Mouse (Mus musculus): ENCODE measurements around the gene Lrrc8b.
A peak's percentile ranks its signal among the peaks of the same experiment; 100 is the strongest.

Gene Lrrc8b

DNA sequence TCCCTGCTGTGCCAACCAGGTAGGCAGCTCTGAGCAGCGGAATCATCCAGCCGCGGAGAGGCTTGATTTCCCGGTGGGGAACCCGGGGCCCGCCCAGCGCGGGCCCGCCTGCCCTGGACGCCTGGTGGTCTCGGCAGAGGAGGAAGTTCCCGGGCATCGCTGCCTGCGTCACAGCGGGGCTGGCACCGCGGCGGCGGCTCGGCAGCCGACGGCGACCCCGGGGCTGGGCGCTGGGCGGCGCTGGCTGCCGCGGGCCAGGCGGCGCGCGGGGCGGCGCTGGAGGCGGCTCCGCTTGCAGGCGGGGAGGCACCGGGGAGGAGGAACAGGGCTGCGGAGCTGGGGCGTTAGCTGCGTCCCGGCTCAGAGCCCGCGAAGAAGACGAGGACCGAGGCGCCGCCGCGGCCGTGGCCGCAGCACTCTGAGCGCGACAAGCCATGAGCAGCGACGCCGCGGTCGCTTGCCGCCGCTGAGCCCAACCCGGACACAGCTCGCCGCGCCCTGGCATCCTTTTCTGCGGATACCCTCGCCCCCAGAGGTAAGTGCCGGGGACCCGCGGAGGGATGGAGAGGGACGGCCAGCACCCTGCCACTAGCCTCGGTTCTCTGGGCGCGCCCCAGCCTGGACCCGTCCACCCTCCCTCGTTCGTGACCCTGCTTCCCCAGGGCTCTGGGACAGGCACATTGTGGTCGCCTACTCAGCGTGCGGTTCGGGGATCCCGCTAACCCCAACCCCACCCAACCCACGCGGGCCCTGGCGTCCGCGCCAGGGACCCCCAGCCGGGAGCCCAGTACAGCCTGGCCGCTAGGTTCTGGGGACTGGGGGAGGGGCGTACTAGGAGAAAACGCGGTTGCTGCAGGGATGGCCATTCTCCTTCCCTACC lies 103.8 kb downstream of the Lrrc8b start, which contains the start of gene Lrrc8c:
Gene Lrrc8c, plus strand, starts transcription at position 293 of the 880 bp plus-strand sequence.
- peak; percentile 99 for DNase-seq

DNA sequence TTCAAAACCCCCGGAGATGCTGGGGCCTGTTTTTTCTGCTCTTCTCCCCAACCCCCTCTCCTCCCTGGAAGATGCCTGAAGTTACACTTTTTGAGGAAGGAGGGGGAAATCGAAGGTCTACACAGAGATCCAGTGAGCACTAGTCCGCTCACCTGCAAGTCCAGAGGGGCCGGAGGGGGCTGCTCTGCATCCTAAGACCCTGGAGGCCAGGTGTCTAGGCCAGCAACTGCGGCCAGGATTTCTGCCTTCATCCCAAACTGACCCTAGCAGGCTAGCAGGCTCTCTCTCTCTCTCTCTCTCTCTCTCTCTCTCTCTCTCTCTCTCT lies 104.4 kb downstream of the Lrrc8b start:
- no peak for DNase-seq

DNA sequence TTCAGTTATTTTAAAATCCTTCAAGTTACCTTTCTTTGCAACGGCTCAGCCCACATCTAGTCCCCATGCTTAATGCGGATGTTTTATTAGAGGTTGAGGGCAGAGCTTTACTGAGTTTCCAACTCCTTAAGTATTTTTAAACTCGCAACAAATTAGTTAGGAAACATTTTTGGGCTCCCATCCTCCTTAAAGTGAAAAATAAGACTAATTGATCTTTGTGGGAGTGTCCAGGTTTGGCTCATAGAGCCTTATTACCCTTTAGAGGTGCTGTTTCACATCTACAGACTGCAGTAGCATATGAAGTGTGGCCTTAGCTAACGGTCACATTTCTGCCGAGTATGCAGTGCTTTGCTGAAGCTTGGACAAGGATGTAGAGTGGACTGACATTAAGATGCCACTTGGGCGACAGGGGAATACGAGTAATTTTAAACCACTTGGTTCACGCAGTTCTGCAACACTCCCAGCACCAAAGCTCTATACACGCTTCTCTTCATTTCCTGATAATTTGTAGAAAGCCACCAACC lies 104.9 kb downstream of the Lrrc8b start:
- DNase-seq: no peak

DNA sequence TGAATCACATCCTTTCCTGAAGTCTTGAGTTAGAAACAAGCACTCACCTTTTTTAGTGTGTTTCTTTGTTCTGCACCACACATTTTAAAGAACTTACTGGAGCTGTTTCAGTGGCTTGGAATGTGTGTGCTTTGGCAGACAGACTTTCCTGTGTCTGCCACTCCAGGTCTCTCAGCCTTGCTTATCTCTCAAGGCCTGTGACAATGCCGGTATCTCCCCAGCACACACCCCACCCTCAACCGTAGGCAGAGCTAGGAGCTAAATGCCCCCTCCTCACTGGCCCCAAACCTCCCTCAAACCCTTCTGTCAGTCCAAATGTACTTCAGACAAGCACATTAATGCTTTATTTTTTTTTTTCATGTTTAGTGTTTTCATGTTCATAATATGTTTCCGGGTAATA lies 107.9 kb downstream of the Lrrc8b start:
- peak; percentile 95 for DNase-seq

DNA sequence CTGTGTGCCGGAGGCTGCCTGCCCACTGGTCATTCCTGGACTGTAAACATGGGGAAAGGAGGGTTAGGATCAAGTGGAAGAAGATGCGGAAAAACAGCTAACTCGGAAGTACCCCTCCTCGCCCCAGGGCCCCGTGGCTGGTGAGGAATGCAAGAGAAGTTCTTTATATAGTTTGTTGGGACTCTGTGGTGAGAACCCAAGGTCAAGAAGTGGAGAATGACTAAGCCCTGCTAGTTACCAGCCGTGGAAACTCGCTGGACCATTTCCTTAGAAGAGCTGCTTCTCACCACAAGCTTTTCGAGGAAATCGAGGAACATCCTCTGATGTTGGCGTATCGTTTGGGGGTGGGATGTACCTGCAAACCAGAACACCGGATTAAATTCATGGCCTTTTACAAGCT lies 109.4 kb downstream of the Lrrc8b start:
- DNase-seq: no peak

DNA sequence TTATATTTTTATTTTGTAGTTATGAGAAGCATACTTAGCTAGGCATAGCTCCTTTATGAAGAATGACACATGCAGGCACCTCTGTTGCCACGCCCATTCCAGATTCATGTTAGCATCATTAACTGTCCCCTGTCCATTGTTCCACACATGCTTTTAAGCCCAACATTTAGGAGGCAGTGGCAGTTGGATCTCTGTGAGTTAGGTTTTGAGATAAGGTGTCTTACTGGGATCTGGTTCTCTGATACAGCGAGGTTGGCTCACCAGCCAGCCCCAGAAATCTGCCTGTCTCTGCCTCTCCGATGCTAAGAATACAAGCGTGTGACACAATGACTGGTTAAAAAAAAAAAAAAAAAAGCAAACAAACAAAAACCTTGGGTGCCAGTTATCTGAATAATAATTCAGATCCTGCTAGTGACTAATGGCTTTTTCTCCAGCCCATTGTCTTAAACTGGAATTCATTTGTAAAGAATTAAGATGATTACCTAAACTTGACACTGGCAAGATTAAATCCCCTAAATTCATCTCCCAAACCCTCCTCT lies 110.6 kb downstream of the Lrrc8b start:
- no peak for DNase-seq

DNA sequence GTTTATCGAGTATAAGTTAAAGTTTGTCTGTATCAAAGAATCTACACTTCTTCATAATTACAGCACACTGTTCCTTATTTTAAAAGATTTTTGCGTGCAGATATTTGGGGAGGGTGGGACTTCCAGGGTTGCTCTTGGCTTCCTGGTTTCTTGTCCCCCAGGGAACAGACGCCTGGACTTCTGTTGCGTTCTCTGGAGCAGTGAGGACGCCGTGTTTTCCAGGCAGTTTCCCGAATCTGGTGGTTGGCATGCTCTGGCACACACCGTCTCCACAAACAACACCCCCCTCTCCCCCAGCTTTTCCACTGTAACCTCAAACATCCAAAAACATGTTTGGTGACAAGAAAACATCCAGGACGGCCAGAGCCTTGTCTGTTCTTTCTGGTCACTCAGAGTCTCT lies 111.2 kb downstream of the Lrrc8b start:
- DNase-seq: peak; percentile 97

DNA sequence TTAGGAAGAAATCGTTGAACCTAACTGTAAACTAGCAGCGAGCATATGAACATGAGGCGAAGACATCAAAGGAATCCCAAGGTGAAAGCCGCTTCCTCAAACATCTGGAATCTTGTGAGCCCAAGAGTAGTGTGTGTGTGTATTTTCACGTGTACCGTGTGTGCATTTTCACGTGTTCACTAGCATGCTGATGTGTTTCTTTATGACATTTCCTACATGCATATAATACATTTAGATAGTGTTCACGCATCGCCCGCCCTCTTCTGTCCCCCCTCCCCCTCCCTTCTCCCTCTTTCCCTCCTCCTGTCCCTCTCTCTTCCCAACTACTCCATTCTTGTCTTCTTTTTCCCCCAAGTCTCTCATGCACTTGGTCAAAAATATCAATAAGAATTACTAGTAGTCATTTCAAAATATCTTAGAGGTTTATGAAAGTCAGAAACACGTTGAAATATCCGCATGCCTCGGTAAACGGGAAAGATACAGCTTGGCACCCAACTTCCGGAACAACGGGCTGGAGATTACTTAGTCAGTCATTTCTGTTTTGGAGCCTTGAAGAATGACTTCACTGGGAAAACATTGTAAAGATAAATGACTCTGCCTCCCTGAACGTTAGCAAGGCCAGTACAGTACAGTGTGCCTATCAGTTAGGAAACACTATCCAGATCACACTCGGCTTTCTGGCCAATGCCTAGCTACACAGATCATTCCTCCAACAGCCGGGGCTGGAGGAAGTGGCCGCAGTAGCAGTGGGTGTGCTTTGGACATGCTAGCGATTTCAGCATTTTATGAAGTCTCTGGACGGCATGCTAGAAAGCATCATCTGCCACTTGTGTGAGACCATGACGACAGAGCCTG lies 112.1 kb downstream of the Lrrc8b start:
- DNase-seq: peak; percentile 97

DNA sequence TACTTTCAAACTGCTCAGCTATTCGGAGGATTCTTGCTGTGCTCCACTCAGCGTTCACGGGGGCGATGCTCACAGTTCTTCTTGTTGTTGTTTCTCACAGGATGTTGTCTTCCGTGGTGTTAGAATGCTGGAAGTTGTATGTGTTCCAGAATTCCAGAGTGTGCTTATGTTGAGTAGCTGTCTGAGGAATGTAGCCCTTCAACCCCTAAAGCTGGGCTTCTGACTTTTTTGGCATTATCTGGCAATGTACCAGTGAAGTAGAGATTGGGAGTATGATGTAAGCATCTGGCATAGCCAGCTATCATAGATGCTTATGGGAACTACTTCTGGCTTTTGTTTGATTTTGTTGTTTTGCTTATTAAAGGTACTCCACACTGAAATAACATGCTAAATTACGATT lies 115.0 kb downstream of the Lrrc8b start:
- no peak for DNase-seq

DNA sequence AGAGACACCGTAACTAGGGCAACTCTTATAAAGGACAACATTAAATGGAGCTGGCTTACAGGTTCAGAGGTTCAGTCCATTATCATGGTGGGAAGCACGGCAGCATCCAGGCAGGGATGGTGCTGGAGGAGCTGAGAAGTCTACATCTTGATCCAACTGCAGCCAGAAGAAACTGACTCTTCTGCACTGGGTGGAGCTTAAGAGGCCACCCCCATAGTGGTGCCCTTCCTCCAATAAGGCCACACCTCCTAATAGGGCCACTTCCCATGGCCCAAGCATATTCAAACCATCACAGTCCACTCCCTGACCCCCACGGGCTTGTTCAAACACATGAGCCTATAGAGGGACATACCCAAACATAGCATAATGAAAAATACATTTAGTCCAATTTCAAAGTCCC lies 119.6 kb downstream of the Lrrc8b start:
- no peak for DNase-seq

DNA sequence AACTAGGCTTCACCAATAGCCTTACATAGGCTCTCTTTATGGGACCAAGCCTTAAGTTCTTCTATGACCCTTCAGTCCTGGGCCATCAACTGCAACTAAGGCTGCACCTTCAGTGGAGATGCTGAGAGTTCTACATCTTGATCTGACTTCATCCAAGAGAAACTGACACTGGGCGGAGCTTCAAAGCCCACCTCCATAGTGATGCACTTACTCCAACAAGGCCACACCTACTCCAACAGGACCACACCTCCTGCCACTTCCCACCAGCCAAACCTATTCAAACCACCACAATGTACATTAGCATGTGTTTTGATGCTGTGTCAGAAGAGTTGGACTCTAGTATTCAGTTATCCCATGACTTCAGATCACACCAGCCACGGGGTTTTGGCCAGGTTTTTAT lies 120.6 kb downstream of the Lrrc8b start:
- DNase-seq: peak; percentile 87

DNA sequence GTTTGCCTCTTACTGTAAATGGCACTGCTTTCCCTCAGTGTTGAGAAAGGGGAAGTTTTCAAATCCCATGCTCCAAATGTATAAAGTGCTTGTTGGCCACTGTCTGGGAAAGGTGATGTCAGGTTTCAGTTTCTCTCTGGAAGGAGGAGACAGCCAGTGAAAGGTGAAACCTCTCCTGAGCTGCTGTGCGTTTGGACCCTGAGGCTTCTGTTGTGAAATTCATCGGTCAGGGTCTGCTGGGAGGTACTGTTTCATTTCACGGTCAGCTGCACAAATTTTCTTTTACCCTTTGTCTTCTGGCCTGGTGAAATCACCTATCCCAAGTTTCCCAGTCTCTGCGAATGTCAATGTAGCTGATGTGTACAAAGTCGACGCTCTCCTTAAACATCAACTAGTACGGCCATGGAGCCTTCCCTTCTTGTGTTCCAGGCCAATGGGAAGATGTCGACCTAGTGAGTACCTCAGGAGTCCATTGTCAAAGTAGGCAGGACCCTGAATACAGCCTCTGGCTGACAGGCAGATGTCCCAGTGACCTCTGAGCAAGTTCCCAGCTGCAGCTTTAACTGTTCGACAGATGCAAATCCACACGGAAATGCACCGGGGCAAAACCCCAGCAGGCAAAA lies 121.6 kb downstream of the Lrrc8b start:
- DNase-seq: no peak

Data from heart, adult 11 months (tissue).